Mouse (Mus musculus): ENCODE results near the gene Ppm1h. TPM values are rescaled to one million over a fixed set of nuclear protein-coding genes. Genes with fewer than 3 reads are reported as not detected.

The Ppm1h gene
- polyA plus RNA-seq, 1 experiment from 2014 or later: 4.9 TPM

DNA sequence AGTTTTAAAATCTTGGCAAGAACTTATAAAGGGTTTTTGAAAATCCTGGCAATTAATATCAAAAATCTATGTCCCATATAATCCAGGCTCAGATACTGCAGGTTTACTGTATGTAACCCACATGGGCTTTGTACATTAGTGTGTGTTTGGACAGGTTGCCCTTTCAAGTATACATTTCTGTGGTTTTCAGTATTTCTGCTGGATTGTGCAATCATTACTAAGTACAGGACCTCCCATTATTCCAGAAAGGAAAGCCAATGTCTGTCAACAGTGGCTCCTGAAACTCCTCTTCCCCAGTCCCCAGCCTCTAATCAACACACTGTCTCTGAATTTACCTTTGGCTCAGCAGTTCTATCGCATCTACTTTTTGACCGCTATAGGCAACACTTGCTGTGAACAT, 66.4 kb downstream of the Ppm1h start:
- Histone ChIP-seq H3K4me3 (ENCODE audit: control insufficient read depth in 1 of 2, insufficient read depth in 1 of 2, low read depth in 1 of 2, low read length in 2 of 2) (no peak overlapping the region), H3K9me3 (ENCODE audit: control insufficient read depth, low read length) (no peaks in the 10 kb centered on the region), H3K27ac (replicated peaks in 1 of 2; ENCODE audit: control insufficient read depth in 1 of 2, insufficient read depth in 1 of 2, low read depth in 2 of 2, low read length in 2 of 2) (no peak overlapping the region), H3K4me1 (ENCODE audit: control insufficient read depth in 2 of 2, insufficient read depth in 2 of 2, low read length in 2 of 2) (peaks cover 0 to 3% of the 10 kb centered on the region in 2 experiments; a peak in 2 of 4 replicates), H3K27me3 (ENCODE audit: control insufficient read depth, insufficient read depth, low read length) (no peaks in the 10 kb centered on the region), H3K9ac (ENCODE audit: low read length) (no peak overlapping the region), H3K4me2 (ENCODE audit: low read length) (no peak overlapping the region), H3K36me3 (ENCODE audit: control insufficient read depth, insufficient read depth, low read length) (no peaks in the 10 kb centered on the region)
- WGBS: 87% methylated on average over 2 of the region's 2 CpGs
- no peak for ATAC-seq (ENCODE audit: insufficient number of reproducible peaks, insufficient read depth, low FRiP score, low read depth)

DNA sequence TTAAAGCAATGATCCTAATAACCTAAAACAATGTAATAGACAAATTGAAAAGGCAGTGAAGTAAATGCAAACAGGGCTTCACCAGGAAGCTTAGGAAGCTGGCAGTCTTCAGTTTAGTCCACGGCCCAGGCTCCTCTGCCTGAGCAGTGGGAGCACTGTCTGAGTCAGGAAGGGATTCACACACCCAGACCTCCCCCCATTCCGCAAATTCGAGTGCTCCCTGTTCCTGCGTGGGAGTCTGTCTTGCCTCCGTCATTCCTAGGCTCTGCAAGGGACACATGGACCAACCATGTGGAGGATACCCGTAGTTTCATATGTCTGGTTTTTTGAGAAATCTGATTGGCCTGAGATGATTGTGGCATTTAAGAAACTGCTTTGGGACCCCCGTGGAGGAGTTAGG, 67.6 kb downstream of the Ppm1h start:
- no peak for ATAC-seq (ENCODE audit: insufficient number of reproducible peaks, insufficient read depth, low FRiP score, low read depth)
- Histone ChIP-seq H3K36me3 (ENCODE audit: control insufficient read depth, insufficient read depth, low read length) (no peaks in the 10 kb centered on the region), H3K9me3 (ENCODE audit: control insufficient read depth, low read length) (no peaks in the 10 kb centered on the region), H3K4me1 (ENCODE audit: control insufficient read depth in 2 of 2, insufficient read depth in 2 of 2, low read length in 2 of 2) (peaks cover 0 to 3% of the 10 kb centered on the region in 2 experiments; a peak in 2 of 4 replicates), H3K27ac (replicated peaks in 1 of 2; ENCODE audit: control insufficient read depth in 1 of 2, insufficient read depth in 1 of 2, low read depth in 2 of 2, low read length in 2 of 2) (no peak overlapping the region), H3K4me3 (ENCODE audit: control insufficient read depth in 1 of 2, insufficient read depth in 1 of 2, low read depth in 1 of 2, low read length in 2 of 2) (no peak overlapping the region), H3K4me2 (ENCODE audit: low read length) (no peak overlapping the region), H3K9ac (ENCODE audit: low read length) (no peak overlapping the region), H3K27me3 (ENCODE audit: control insufficient read depth, insufficient read depth, low read length) (no peaks in the 10 kb centered on the region)
- WGBS: 65% methylated on average over 7 of the region's 7 CpGs

DNA sequence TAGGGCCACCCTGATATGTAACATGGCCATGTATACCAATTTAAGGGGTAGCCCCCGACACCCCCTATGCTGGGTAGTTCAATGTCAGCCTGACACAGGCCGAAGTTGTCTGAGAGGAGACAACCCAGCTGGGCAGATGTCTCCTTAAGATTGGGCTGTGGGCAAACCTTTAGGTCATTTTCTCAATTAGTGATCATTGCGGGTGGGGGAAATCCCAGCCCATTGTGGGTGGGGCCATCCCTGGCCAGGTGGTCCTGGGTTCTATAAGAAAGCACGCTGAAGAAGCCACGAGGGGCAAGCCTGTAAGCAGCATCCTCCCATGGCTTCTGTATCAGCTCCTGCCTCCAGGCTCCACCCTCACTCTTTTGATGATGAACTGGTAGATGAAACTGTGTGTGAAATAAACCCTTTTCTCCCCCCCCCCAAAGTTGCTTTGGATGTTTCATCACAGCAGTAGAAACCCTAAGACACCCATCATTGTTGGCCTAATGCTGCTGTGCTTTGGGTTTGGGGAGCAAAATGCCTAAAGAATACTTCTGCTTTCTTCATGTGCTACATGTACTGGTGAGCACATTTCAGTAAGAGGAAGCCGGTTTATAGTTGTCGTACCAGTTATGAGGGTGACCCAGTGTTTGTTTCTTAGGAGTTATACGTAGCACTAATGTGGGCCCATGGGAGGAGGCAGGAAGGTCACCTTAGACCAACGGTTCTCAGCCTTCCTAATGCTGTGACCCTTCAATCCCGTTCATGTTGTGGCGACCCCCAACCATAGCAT, 68.8 kb downstream of the Ppm1h start:
- Histone ChIP-seq H3K27ac (replicated peaks in 1 of 2; ENCODE audit: control insufficient read depth in 1 of 2, insufficient read depth in 1 of 2, low read depth in 2 of 2, low read length in 2 of 2) (no peak overlapping the region), H3K4me1 (ENCODE audit: control insufficient read depth in 2 of 2, insufficient read depth in 2 of 2, low read length in 2 of 2) (peaks cover 0 to 3% of the 10 kb centered on the region in 2 experiments; a peak in 2 of 4 replicates), H3K27me3 (ENCODE audit: control insufficient read depth, insufficient read depth, low read length) (no peaks in the 10 kb centered on the region), H3K4me3 (ENCODE audit: control insufficient read depth in 1 of 2, insufficient read depth in 1 of 2, low read depth in 1 of 2, low read length in 2 of 2) (no peak overlapping the region), H3K4me2 (ENCODE audit: low read length) (no peak overlapping the region), H3K9ac (ENCODE audit: low read length) (no peak overlapping the region), H3K9me3 (ENCODE audit: control insufficient read depth, low read length) (no peaks in the 10 kb centered on the region), H3K36me3 (ENCODE audit: control insufficient read depth, insufficient read depth, low read length) (no peaks in the 10 kb centered on the region)
- no peak for ATAC-seq (ENCODE audit: insufficient number of reproducible peaks, insufficient read depth, low FRiP score, low read depth)
- 86% methylated on average over 11 of the region's 11 CpGs for WGBS

DNA sequence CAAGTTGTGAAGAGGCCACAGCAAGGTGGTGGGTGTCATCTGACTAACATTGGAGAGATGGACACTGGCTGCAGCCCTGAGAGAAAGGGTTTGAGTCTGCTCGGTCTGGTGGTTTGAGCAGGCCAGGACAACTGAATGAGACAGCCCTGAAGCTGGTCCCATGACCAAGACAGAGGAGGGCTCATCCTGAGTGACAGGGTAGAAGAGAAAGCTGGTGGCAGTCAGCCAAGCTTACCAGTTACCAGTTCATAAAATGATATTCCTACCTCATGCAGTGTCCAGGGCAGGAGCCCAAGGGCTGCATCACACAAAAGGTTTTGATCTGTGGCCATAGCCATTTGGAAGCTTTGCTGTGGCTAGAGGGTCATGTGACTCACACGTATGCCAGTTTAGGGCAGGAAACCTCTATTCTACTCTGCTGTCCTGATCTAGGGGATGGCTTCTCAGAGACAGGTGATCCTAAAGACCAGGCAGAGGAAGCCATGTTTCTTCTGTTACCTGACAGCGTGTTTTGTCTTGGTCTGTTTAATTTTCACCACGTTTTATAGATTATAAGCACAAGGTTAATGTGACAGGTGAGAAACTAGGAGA, 69.9 kb downstream of the Ppm1h start:
- Histone ChIP-seq H3K36me3 (ENCODE audit: control insufficient read depth, insufficient read depth, low read length) (no peaks in the 10 kb centered on the region), H3K4me2 (ENCODE audit: low read length) (no peak overlapping the region), H3K9ac (ENCODE audit: low read length) (no peak overlapping the region), H3K4me3 (ENCODE audit: control insufficient read depth in 1 of 2, insufficient read depth in 1 of 2, low read depth in 1 of 2, low read length in 2 of 2) (no peak overlapping the region), H3K4me1 (ENCODE audit: control insufficient read depth in 2 of 2, insufficient read depth in 2 of 2, low read length in 2 of 2) (peaks cover 8% of the 10 kb centered on the region in 2 experiments), H3K27ac (replicated peaks in 1 of 2; ENCODE audit: control insufficient read depth in 1 of 2, insufficient read depth in 1 of 2, low read depth in 2 of 2, low read length in 2 of 2) (no peak overlapping the region), H3K9me3 (ENCODE audit: control insufficient read depth, low read length) (no peaks in the 10 kb centered on the region), H3K27me3 (ENCODE audit: control insufficient read depth, insufficient read depth, low read length) (no peaks in the 10 kb centered on the region)
- 79% methylated on average over 4 of the region's 4 CpGs for whole genome bisulfite sequencing
- ATAC-seq (ENCODE audit: insufficient number of reproducible peaks, insufficient read depth, low FRiP score, low read depth): no peak

DNA sequence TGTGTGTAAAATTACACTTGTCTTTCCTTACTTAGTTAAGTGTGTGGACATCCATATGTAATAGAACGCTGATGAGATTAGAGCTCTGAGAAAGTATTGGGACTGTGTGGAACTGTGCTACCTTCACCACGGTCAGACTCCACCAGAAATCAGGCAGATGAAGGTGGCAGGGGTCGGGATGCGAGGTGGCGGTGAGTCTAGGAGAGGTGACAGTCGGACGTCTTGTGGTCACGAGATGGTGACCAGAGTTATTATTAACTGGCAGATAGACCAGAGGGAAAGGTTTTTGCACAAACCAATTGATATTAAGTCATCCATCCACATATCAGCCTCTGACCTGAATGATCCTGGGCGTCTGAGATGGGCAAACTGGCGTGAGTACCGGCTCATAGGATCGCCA, 70.5 kb downstream of the Ppm1h start:
- no peak for ATAC-seq (ENCODE audit: insufficient number of reproducible peaks, insufficient read depth, low FRiP score, low read depth)
- no peaks in the 10 kb centered on the region for H3K9me3 ChIP-seq (ENCODE audit: control insufficient read depth, low read length)
- H3K27me3 ChIP-seq (ENCODE audit: control insufficient read depth, insufficient read depth, low read length): no peaks in the 10 kb centered on the region
- no peaks in the 10 kb centered on the region for H3K36me3 ChIP-seq (ENCODE audit: control insufficient read depth, insufficient read depth, low read length)
- H3K4me2 ChIP-seq (ENCODE audit: low read length): no peak overlapping the region
- H3K9ac ChIP-seq (ENCODE audit: low read length): no peak overlapping the region
- H3K4me3 ChIP-seq (ENCODE audit: control insufficient read depth in 1 of 2, insufficient read depth in 1 of 2, low read depth in 1 of 2, low read length in 2 of 2): no peak overlapping the region
- H3K27ac ChIP-seq (replicated peaks in 1 of 2; ENCODE audit: control insufficient read depth in 1 of 2, insufficient read depth in 1 of 2, low read depth in 2 of 2, low read length in 2 of 2): no peak overlapping the region
- WGBS: 89% methylated on average over 12 of the region's 12 CpGs
- H3K4me1 ChIP-seq (ENCODE audit: control insufficient read depth in 2 of 2, insufficient read depth in 2 of 2, low read length in 2 of 2): peaks cover 12 to 14% of the 10 kb centered on the region in 2 experiments

DNA sequence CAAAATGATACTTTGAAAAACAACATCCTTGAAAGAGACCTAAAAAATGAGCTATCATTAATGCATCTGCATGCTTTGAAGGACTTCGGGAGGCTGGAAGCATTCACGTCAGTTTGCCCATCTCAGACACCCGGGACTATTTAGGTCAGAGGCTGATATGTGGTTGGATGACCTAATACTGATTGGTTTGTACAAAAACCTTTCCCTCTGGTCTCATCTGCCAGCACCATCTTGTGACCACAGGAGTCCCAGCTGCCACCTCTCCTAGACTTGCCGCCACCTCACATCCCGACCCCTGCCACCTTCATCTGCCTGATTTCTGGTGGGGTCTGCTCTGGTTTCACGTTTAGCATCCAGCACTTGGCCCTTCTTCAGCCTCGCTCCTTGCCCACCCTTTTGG, 71.3 kb downstream of the Ppm1h start:
- Histone ChIP-seq H3K27me3 (ENCODE audit: control insufficient read depth, insufficient read depth, low read length) (no peaks in the 10 kb centered on the region), H3K27ac (replicated peaks in 1 of 2; ENCODE audit: control insufficient read depth in 1 of 2, insufficient read depth in 1 of 2, low read depth in 2 of 2, low read length in 2 of 2) (no peak overlapping the region), H3K9ac (ENCODE audit: low read length) (no peak overlapping the region), H3K4me2 (ENCODE audit: low read length) (no peak overlapping the region), H3K4me3 (ENCODE audit: control insufficient read depth in 1 of 2, insufficient read depth in 1 of 2, low read depth in 1 of 2, low read length in 2 of 2) (no peak overlapping the region), H3K36me3 (ENCODE audit: control insufficient read depth, insufficient read depth, low read length) (no peaks in the 10 kb centered on the region), H3K9me3 (ENCODE audit: control insufficient read depth, low read length) (no peaks in the 10 kb centered on the region), H3K4me1 (ENCODE audit: control insufficient read depth in 2 of 2, insufficient read depth in 2 of 2, low read length in 2 of 2) (peaks cover 12 to 14% of the 10 kb centered on the region in 2 experiments)
- no peak for ATAC-seq (ENCODE audit: insufficient number of reproducible peaks, insufficient read depth, low FRiP score, low read depth)
- 78% methylated on average over 7 of the region's 7 CpGs for WGBS

DNA sequence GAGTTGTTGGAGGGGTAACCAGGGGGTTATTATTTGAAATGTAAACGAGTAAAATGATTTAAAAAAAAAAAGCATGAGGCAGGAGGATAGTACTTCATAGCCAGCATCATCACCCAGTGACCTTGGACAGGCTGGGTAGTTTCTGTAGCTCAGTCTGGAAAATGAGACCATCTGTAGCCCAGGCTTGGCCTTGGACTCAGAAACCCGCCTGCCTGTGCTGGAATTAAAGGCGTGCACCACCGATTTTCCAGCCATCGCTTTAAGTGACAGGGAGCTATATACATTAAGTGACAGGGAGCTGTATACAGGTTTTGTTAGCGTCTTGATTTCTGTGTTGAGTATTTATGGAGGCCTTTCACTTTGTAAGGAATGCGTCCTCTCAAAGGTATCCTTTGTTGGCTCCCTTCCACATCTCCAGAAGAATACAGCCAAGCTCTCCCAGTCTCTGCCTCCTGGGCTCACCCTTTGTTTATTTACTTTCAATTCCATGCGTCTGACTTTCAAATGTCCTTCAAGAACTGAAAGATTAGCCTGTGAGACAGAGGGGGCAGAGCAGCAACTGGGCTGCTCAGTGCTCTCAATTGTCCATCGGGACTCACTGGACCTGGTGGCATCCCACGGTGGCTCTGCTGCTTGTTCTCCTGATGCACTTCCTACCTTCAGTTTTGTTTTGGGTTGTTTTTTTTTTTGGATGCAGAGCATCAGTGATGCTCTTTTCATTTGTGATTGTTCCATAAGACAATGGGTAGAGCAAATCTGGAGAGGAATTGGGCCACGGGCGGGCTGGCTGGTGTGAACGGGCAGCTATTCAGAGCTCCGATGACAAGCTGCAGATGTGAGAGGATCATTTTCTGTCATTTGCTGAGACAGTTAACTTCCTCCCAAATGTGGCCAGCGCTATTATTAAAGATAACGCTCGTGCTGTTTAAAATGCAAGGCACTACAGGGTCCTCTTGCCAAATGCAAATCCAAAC, 74.7 kb downstream of the Ppm1h start:
- H3K4me3 ChIP-seq (ENCODE audit: control insufficient read depth in 1 of 2, insufficient read depth in 1 of 2, low read depth in 1 of 2, low read length in 2 of 2): no peak overlapping the region
- peaks cover 11 to 14% of the 10 kb centered on the region in 2 experiments for H3K4me1 ChIP-seq (ENCODE audit: control insufficient read depth in 2 of 2, insufficient read depth in 2 of 2, low read length in 2 of 2)
- no peak overlapping the region; the same call in 1 of the 2 replicates for H3K9ac ChIP-seq (ENCODE audit: low read length)
- ATAC-seq (ENCODE audit: insufficient number of reproducible peaks, insufficient read depth, low FRiP score, low read depth): no peak
- no peaks in the 10 kb centered on the region for H3K36me3 ChIP-seq (ENCODE audit: control insufficient read depth, insufficient read depth, low read length)
- no peaks in the 10 kb centered on the region for H3K9me3 ChIP-seq (ENCODE audit: control insufficient read depth, low read length)
- peak overlapping the region; percentile 34 for H3K4me2 ChIP-seq (ENCODE audit: low read length)
- peak overlapping the region in 1 of 2 experiments; percentile 47; a peak in 1 of 4 replicates for H3K27ac ChIP-seq (replicated peaks in 1 of 2; ENCODE audit: control insufficient read depth in 1 of 2, insufficient read depth in 1 of 2, low read depth in 2 of 2, low read length in 2 of 2)
- H3K27me3 ChIP-seq (ENCODE audit: control insufficient read depth, insufficient read depth, low read length): no peaks in the 10 kb centered on the region
- WGBS: 45% methylated on average over 17 of the region's 17 CpGs

Data from heart, embryonic 14.5 days (tissue).